Mouse (Mus musculus): Measurements from ENCODE around the gene Mbnl2. TPM values are rescaled to one million over a fixed set of nuclear protein-coding genes. Genes with fewer than 3 reads are reported as not detected.

The Mbnl2 gene
- total and polyA plus RNA-seq, 3 experiments: 23.8 to 28.9 (median 23.9) TPM

DNA sequence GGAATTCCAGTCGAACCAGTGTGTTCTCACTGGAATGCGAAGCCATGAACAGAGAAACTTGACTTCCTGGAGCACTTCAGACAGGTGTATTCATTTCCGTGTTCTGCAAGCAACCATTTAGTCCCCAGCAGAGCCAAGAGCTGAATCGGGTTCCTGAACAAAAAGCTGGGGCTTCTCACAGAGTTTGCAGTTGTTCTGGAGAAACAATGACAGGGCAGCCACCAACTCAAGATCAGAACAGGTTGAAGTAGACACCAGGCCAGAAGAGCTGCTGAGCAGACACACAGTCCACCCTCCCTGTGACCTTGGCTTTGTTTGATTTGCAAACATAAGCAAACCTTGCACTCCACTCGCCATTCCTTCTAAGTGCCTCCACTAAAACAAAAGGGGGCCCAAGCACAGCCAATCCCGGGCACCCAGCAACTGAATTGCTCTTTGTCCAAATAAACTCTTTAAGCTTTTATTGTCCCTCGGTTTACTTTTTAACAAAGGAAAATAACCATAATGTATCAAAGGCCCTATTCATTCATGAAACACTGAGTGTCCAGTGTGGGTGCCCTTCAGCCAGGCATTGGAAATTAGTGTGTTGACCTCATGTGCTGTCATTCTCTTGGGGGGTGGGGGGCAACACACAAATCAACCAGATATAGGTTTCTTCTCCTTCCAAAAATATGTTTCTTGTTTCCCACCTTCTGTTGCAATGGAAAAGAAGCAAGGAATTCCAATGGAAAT is 62.4 kb downstream of the Mbnl2 start:
- H3K27me3 ChIP-seq (replicated peaks): no peaks in the 10 kb centered on the region
- dilution Hi-C loops (cut with MboI; ENCODE audit: extremely low pct_ligation_motif_present, extremely low pct_unique_long_range_greater_than_20kb, low sequenced_read_pairs): no loop called here

DNA sequence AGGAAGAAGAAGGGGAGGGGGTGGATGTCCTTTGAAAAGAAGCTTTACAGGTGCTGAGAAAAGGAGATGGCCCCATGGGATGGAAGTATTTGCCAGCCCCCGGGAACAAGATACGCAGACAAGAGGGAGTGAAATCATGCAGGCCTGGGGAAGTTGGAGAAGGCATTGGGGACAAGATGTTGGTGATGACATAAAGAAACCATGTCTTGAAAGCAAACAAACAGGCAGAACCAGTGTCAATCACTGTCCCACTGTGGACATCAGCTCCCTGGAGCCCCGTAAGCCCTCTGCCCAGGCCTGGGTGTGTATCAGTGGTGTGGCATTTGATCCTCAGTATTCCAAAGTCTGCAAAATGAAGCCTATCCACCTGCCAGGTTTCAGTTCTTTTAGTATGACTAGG is 63.2 kb downstream of the Mbnl2 start:
- DNase-seq (ENCODE audit: extremely low read depth): no peak
- in situ Hi-C loops (cut with MboI; ENCODE audit: low pct_ligation_motif_present, low pct_unique_long_range_greater_than_20kb, low sequenced_read_pairs): no loop called here
- peaks cover 11 to 22% of the 10 kb centered on the region in 2 experiments for H3K4me1 ChIP-seq (ENCODE audit: control insufficient read depth in 1 of 2, insufficient read depth in 2 of 2)

More for the DNA sequence above, 62.4 kb downstream of the Mbnl2 start:
- H3K9me3 ChIP-seq (replicated peaks; ENCODE audit: low read length): no peaks in the 10 kb centered on the region
- in situ Hi-C loops (cut with MboI; ENCODE audit: low pct_ligation_motif_present, low pct_unique_long_range_greater_than_20kb, low sequenced_read_pairs): no loop called here
- no peak for TF ChIP-seq POLR2A (IDR thresholded peaks at IDR 0.05; ENCODE audit: low read depth, low read length)
- no peak for TF ChIP-seq HCFC1 (IDR thresholded peaks at IDR 0.05; ENCODE audit: low read depth, low read length)
- no peak for TF ChIP-seq ZC3H11A (IDR thresholded peaks at IDR 0.05; ENCODE audit: low read depth, low read length)
- no peak for TF ChIP-seq RCOR1 (conservative IDR thresholded peaks at IDR 0.05; ENCODE audit: low read depth, low read length)
- no peak for TF ChIP-seq ZMIZ1 (IDR thresholded peaks at IDR 0.05; ENCODE audit: low read depth, low read length)
- TF ChIP-seq SMC3 (IDR thresholded peaks at IDR 0.05; ENCODE audit: low read depth, low read length): no peak
- no peak for TF ChIP-seq ZKSCAN1 (IDR thresholded peaks at IDR 0.05; ENCODE audit: borderline replicate concordance, low read depth, low read length)
- TF ChIP-seq ELF1 (IDR thresholded peaks at IDR 0.05; ENCODE audit: low read depth, low read length): no peak
- no peak overlapping the region for H3K4me2 ChIP-seq (ENCODE audit: insufficient read depth, low read depth, poor library complexity, severe bottlenecking)
- DNase-seq (ENCODE audit: extremely low read depth): no peak
- peaks cover 15 to 30% of the 10 kb centered on the region in 2 experiments for H3K4me1 ChIP-seq (ENCODE audit: control insufficient read depth in 1 of 2, insufficient read depth in 2 of 2)
- no peak overlapping the region for H3K27ac ChIP-seq (ENCODE audit: insufficient read depth, low read depth)
- peaks cover 11 to 66% of the 10 kb centered on the region in 2 experiments for H3K36me3 ChIP-seq (replicated peaks in 1 of 2; ENCODE audit: control insufficient read depth in 1 of 2, insufficient read depth in 1 of 2, low read length in 1 of 2)
- H3K79me2 ChIP-seq (replicated peaks; ENCODE audit: control insufficient read depth, extremely low read depth, insufficient read depth, poor library complexity, severe bottlenecking): peaks cover 10% of the 10 kb centered on the region
- H3K4me3 ChIP-seq (replicated peaks in 1 of 3; ENCODE audit: low read depth in 2 of 3, low read length in 2 of 3, poor library complexity in 1 of 3): no peak overlapping the region
- H3K9ac ChIP-seq (ENCODE audit: insufficient read depth, low read depth): no peak overlapping the region

More for the DNA sequence above, 63.2 kb downstream of the Mbnl2 start:
- TF ChIP-seq MAFK (IDR thresholded peaks at IDR 0.05; ENCODE audit: insufficient replicate concordance, low read length): no peak
- TF ChIP-seq POLR2AphosphoS2 (IDR thresholded peaks at IDR 0.05; ENCODE audit: low read depth, low read length): no peak
- TF ChIP-seq KAT2A (IDR thresholded peaks at IDR 0.05; ENCODE audit: insufficient replicate concordance, low read length): no peak
- TF ChIP-seq MAZ (IDR thresholded peaks at IDR 0.05; ENCODE audit: low read depth, low read length): no peak
- no peak for TF ChIP-seq PAX5 (IDR thresholded peaks at IDR 0.05; ENCODE audit: low read length)
- TF ChIP-seq BHLHE40 (IDR thresholded peaks at IDR 0.05; ENCODE audit: low read depth, low read length): no peak
- no peak for TF ChIP-seq JUND (conservative IDR thresholded peaks at IDR 0.05; ENCODE audit: low read depth, low read length)
- TF ChIP-seq EP300 (IDR thresholded peaks at IDR 0.05; ENCODE audit: low read length): no peak
- TF ChIP-seq SMC3 (IDR thresholded peaks at IDR 0.05; ENCODE audit: low read depth, low read length): no peak
- no peak for TF ChIP-seq NELFE (IDR thresholded peaks at IDR 0.05; ENCODE audit: low read depth, low read length)
- no peak for TF ChIP-seq CHD1 (IDR thresholded peaks at IDR 0.05; ENCODE audit: low read depth, low read length)
- TF ChIP-seq ZKSCAN1 (IDR thresholded peaks at IDR 0.05; ENCODE audit: borderline replicate concordance, low read depth, low read length): no peak
- no peak for TF ChIP-seq RAD21 (IDR thresholded peaks at IDR 0.05; ENCODE audit: low read depth, low read length)
- TF ChIP-seq MXI1 (IDR thresholded peaks at IDR 0.05; ENCODE audit: low read depth, low read length): no peak
- no peak for TF ChIP-seq ETS1 (conservative IDR thresholded peaks at IDR 0.05; ENCODE audit: low read depth, low read length)
- TF ChIP-seq GABPA (IDR thresholded peaks at IDR 0.05; ENCODE audit: insufficient replicate concordance, low read depth, low read length): no peak
- TF ChIP-seq ZC3H11A (IDR thresholded peaks at IDR 0.05; ENCODE audit: low read depth, low read length): no peak
- no peak for TF ChIP-seq RCOR1 (conservative IDR thresholded peaks at IDR 0.05; ENCODE audit: low read depth, low read length)
- TF ChIP-seq ELF1 (IDR thresholded peaks at IDR 0.05; ENCODE audit: low read depth, low read length): no peak
- Histone ChIP-seq H3K79me2 (replicated peaks; ENCODE audit: control insufficient read depth, extremely low read depth, insufficient read depth, poor library complexity, severe bottlenecking) (peaks cover 10% of the 10 kb centered on the region), H3K4me2 (ENCODE audit: insufficient read depth, low read depth, poor library complexity, severe bottlenecking) (no peak overlapping the region), H3K9ac (ENCODE audit: insufficient read depth, low read depth) (no peak overlapping the region), H3K36me3 (replicated peaks in 1 of 2; ENCODE audit: control insufficient read depth in 1 of 2, insufficient read depth in 1 of 2, low read length in 1 of 2) (peaks cover 11 to 69% of the 10 kb centered on the region in 2 experiments), H3K4me3 (replicated peaks in 1 of 3; ENCODE audit: low read depth in 2 of 3, low read length in 2 of 3, poor library complexity in 1 of 3) (no peak overlapping the region), H3K27me3 (replicated peaks) (no peaks in the 10 kb centered on the region), H3K27ac (ENCODE audit: insufficient read depth, low read depth) (no peak overlapping the region), H3K9me3 (replicated peaks; ENCODE audit: low read length) (no peaks in the 10 kb centered on the region)
- dilution Hi-C loops (cut with MboI; ENCODE audit: extremely low pct_ligation_motif_present, extremely low pct_unique_long_range_greater_than_20kb, low sequenced_read_pairs): no loop called here

Data from CH12.LX (cell line).